Mouse (Mus musculus) hindbrain, postnatal 0 days (tissue): ENCODE results near the gene Hmgcl. TPM values are rescaled to one million over a fixed set of nuclear protein-coding genes. Genes with fewer than 3 reads are reported as not detected.
A peak's percentile ranks its signal among the peaks of the same experiment; 100 is the strongest.

Experiments
- ATAC-seq: fragments of 200-750 bp; cut with Nextera tagmentation; 2 replicates; pipeline ENCODE4 v1.8.0; 2017; ENCODE audit warnings: mild to moderate bottlenecking, moderate TSS enrichment, moderate library complexity
- DNase-seq: peaks from one replicate; pipeline ENCODE4 v3.0.0-alpha.2; 2015; ENCODE audit warnings: low spot score
- H3K27ac ChIP-seq: fragments of 300-500 bp; sonication (generic); 2 replicates; pipeline ENCODE4 v1.5.1; 2014; ENCODE audit warnings: mild to moderate bottlenecking
- H3K27me3 ChIP-seq: fragments of 300-500 bp; sonication (generic); 2 replicates; pipeline ENCODE4 v1.6.1; 2014; ENCODE audit warnings: low read length, mixed read lengths; ENCODE audit not compliant: insufficient read depth
- H3K36me3 ChIP-seq: fragments of 300-500 bp; sonication (generic); 2 replicates; pipeline ENCODE4 v1.6.1; 2014; ENCODE audit warnings: low read length, mixed read lengths; ENCODE audit not compliant: insufficient read depth
- H3K4me1 ChIP-seq: fragments of 300-500 bp; sonication (generic); 2 replicates; pipeline ENCODE4 v1.6.1; 2014; ENCODE audit warnings: antibody characterized with exemption, low read length, mixed read lengths; ENCODE audit not compliant: insufficient read depth
- H3K4me2 ChIP-seq: fragments of 300-500 bp; sonication (generic); 2 replicates; pipeline ENCODE4 v1.6.1; 2014; ENCODE audit warnings: low read depth, mild to moderate bottlenecking, low read length, moderate library complexity, mixed read lengths
- H3K4me3 ChIP-seq: fragments of 300-500 bp; sonication (generic); 2 replicates; pipeline ENCODE4 v1.5.1; 2014; ENCODE audit warnings: low read length
- H3K9ac ChIP-seq: fragments of 300-500 bp; sonication (generic); replicated peaks from 2 replicates; pipeline ENCODE4 v1.6.1; 2014; ENCODE audit warnings: mild to moderate bottlenecking, low read length, moderate library complexity, mixed read lengths
- H3K9me3 ChIP-seq: fragments of 300-500 bp; sonication (generic); 2 replicates; pipeline ENCODE4 v1.6.1; 2016; ENCODE audit warnings: low read length, mixed read lengths
- CTCF ChIP-seq: IDR thresholded peaks from 2 replicates; pipeline ENCODE4 v1.5.1; 2016; ENCODE audit warnings: antibody characterized with exemption, control low read depth, low read depth
- WGBS: fragments of 180-500 bp; shearing (Covaris S2); extraction: QIAGEN DNeasy Blood & Tissue Kit; methylation state at CpG from one replicate; pipeline ENCODE4 v1.1.7; 2014; 5-methylcytosine and 5-hydroxymethylcytosine counted together
- polyA plus RNA-seq: library from polyadenylated mRNA; unstranded; fragments of >200 nt; fragmentation: Nextera tagmentation; extraction: Ambion mirVana; gene quantifications from 2 replicates; pipeline ENCODE4 v1.2.1, GENCODE M21; 2015
- total RNA-seq: library from RNA; depleted of rRNA; stranded (reverse); fragments of >200 nt; gene quantifications from 2 replicates; pipeline ENCODE4 v1.2.3, GENCODE M21; 2014

Hmgcl gene
- total and polyA plus RNA-seq, 2 experiments from 2014 or later, result 38.6 to 55.0 TPM

DNA sequence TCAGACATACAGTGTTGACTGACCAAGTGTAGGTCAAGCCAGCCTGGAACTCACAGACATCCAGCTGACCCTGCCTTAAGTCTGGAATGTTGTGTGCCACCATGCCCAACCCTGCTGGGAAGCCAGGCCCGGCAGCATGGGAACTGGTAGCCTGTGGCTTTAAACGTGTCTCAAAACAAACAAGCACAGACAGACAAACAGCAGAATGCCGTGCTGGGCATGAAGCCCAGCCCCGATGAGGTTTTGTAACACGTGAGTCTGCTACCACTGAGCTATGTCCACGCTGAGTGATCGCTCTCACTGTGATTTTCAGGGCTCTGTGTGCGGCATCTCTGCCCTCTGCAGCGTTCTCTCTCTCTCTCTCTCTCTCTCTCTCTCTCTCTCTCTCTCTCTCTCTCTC is 9.6 kb downstream of the Hmgcl start:
- Histone ChIP-seq H3K9me3 (no peaks in the 10 kb centered on the region), H3K27ac (no peak overlapping the region), H3K36me3 (peaks cover 36% of the 10 kb centered on the region), H3K27me3 (no peaks in the 10 kb centered on the region), H3K9ac (no peak overlapping the region), H3K4me1 (no peaks in the 10 kb centered on the region), H3K4me3 (no peak overlapping the region), H3K4me2 (no peak overlapping the region)
- 86% methylated on average over 9 of the region's 9 CpGs for WGBS
- no peak for TF ChIP-seq CTCF
- DNase-seq (no peak), ATAC-seq (no peak)

DNA sequence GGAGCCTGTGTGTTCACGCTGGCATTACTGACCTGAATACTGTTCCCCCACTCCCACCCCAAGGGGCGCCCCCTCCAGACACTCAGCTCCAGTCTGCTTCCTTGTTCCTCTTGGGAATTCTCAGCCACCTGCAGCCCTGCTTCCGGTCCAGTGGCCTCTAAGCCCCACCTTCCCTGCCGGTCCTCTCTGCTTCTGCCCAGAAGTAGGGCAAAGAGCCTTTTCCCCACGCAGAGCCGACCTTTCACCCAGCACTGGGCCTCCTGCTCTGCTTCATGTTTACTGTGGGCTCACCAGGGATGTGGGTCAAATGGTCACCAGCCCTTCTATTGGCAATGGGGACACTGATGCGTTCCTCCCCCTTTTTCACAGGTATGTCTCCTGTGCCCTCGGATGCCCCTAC is 12.1 kb downstream of the Hmgcl start:
- DNase-seq, result no peak
- peaks cover 49% of the 10 kb centered on the region for H3K36me3 ChIP-seq
- H3K9me3 ChIP-seq, result no peaks in the 10 kb centered on the region
- no peak overlapping the region for H3K4me3 ChIP-seq
- no peak overlapping the region for H3K4me2 ChIP-seq
- no peak for TF ChIP-seq CTCF
- ATAC-seq, result no peak
- H3K27me3 ChIP-seq, result no peaks in the 10 kb centered on the region
- H3K9ac ChIP-seq, result no peak overlapping the region
- WGBS, result 57% methylated on average over 8 of the region's 8 CpGs
- no peak overlapping the region for H3K27ac ChIP-seq
- H3K4me1 ChIP-seq, result no peaks in the 10 kb centered on the region

DNA sequence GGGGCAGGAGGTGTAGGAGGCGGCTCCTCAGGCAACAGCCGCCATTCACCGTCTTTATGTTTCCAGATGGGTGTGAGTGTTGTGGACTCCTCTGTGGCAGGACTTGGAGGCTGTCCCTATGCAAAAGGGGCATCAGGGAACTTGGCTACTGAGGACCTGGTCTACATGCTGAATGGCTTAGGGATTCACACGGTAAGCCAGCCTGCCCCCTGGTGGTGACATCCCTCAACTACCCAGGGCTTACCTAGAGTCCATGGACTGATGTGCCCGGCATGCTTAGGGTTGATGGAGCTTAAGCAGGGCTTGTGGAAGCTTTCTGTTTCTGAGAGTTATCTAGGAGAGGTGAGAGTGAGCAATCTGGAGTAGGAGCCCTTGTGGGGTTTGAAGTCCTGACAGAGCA is 14.5 kb downstream of the Hmgcl start:
- no peak for ATAC-seq

DNA sequence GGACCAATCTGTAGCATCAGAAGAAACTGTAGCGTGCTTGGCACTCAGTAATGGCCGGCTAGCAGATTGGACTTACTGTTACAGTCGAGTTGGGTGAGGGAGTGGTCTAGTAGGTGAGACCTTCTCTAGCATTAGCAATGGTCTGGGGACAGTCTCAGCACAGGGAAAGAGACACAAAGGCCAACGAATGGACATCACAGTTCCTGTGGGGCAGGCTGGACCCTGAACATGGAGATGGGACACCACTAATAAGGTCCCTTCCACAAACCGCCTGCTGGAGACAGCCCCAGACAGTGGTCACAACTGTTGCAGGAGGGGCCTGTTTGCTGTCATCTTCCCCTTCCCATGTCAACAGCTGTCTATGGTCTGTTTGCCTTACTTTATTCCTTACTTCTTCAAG is 15.5 kb downstream of the Hmgcl start:
- no peaks in the 10 kb centered on the region for H3K27me3 ChIP-seq
- DNase-seq (no peak), ATAC-seq (no peak)

More for the DNA sequence above, 14.5 kb downstream of the Hmgcl start:
- H3K4me3 ChIP-seq, result no peak overlapping the region
- peak; percentile 84 for DNase-seq
- no peak overlapping the region for H3K27ac ChIP-seq
- peaks cover 41% of the 10 kb centered on the region for H3K36me3 ChIP-seq
- no peak overlapping the region for H3K4me2 ChIP-seq
- H3K9me3 ChIP-seq, result no peaks in the 10 kb centered on the region
- no peaks in the 10 kb centered on the region for H3K27me3 ChIP-seq
- TF ChIP-seq CTCF, result peak; percentile 92
- peaks cover 6% of the 10 kb centered on the region for H3K4me1 ChIP-seq
- H3K9ac ChIP-seq, result no peak overlapping the region
- WGBS, result 17% methylated on average over 5 of the region's 5 CpGs

DNA sequence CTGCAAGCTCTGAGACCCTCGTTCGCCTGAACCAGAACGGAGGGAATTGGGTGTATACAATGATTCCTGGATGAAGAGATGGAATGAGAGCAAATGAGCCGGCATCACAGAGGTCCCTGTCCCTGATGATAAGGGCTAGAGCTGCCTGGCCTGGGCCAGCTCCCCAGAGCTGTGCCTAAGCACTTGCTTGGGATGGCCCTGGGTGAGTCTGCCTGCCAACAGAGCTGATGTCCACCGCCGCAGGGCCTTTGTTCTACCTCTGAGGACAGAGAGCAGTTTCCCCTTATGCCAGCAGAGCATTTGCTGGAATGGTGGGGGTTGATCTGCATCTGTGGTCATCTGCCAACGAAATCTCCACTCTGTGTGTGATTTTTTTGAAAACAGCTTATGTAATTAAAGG is 15.9 kb downstream of the Hmgcl start:
- no peak overlapping the region for H3K9ac ChIP-seq
- H3K4me3 ChIP-seq, result no peak overlapping the region
- no peaks in the 10 kb centered on the region for H3K27me3 ChIP-seq
- 0 out of 2 replicates have a peak overlapping the region, but pooled peaks have one; percentile 93 for H3K27ac ChIP-seq
- H3K9me3 ChIP-seq, result no peaks in the 10 kb centered on the region
- no peak for ATAC-seq
- no peak for TF ChIP-seq CTCF
- H3K4me2 ChIP-seq, result no peak overlapping the region
- DNase-seq, result no peak
- 87% methylated on average over 7 of the region's 7 CpGs for WGBS
- H3K4me1 ChIP-seq, result peaks cover 6% of the 10 kb centered on the region
- peaks cover 50% of the 10 kb centered on the region for H3K36me3 ChIP-seq

More for the DNA sequence above, 15.5 kb downstream of the Hmgcl start:
- no peak for TF ChIP-seq CTCF
- Histone ChIP-seq H3K4me2 (no peak overlapping the region), H3K9me3 (no peaks in the 10 kb centered on the region), H3K9ac (no peak overlapping the region), H3K36me3 (peaks cover 47% of the 10 kb centered on the region), H3K27ac (no peak overlapping the region), H3K4me1 (peaks cover 6% of the 10 kb centered on the region), H3K4me3 (no peak overlapping the region)
- WGBS, result 93% methylated on average over 5 of the region's 5 CpGs

DNA sequence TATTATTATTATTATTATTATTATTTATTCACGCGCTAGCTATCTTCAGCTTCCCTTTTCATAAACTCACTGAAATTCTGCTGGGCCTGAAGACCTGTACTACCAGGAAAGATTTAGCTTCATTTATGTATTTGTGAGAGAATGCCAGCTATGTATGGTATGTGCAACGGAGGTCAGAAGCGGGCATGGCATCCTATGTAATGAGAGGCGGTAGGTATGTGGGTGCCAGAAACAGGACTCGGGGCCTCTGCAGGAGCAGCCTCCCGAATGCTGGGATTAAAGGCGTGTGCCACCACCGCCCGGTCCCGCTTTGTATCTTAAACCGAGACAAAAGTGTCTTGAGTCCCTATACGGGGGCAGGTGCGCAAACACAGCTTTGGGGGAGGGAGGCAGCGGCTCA is 16.7 kb downstream of the Hmgcl start:
- H3K4me1 ChIP-seq, result peaks cover 6% of the 10 kb centered on the region
- no peak for TF ChIP-seq CTCF
- H3K4me2 ChIP-seq, result peak overlapping the region; percentile 76
- no peaks in the 10 kb centered on the region for H3K9me3 ChIP-seq
- 6% methylated on average over 15 of the region's 15 CpGs for WGBS
- ATAC-seq (peak; percentile 2; the same call in 1 of the 2 replicates), DNase-seq (peak; percentile 2)
- H3K27ac ChIP-seq, result peak overlapping the region; percentile 93
- peak overlapping the region; percentile 79 for H3K4me3 ChIP-seq
- peaks cover 51% of the 10 kb centered on the region for H3K36me3 ChIP-seq
- H3K9ac ChIP-seq, result peak overlapping the region; percentile 87
- no peaks in the 10 kb centered on the region for H3K27me3 ChIP-seq

DNA sequence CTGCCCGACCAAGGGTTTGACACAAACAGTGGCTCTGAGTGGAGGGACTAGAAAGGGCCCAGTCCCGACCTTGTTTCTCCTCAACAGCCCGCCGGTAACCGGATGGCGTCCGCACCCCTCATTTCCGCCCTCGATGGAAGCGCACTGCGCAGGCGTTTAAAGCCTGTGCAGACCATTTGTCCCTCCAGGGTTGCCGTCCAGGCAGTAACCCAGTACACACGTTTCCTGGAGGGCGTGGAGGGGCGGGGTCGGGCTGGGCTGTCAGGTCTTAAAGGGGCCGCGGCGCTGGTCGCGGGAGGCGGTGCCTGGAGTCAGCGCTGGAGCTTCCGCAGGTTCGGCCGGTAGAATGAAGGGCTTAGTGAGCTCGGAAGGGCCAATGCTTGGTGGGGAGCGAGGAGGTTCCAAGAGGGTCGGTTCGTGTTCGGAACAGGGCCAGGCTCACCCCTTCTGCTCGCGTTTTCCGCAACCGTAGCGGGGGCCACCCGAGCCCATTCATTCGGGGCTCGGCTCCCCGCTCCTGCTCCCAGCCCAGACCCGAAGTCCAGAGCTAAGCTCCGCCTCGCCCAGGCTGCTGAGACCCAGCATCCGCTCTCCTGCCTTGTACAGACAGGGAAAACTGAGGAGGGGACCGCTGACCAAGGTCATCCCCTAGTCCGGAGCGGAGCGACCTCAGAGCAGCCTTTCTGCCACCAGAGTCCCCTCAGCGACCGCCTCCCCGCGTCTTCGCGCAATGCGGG is 17.4 kb downstream of the Hmgcl start, which contains the start of gene Gale:
TSS of gene Gale (plus strand) at position 271 of the 737 bp plus-strand sequence.
- no peak for TF ChIP-seq CTCF
- H3K27me3 ChIP-seq, result no peaks in the 10 kb centered on the region
- no peaks in the 10 kb centered on the region for H3K9me3 ChIP-seq
- H3K4me1 ChIP-seq, result peaks cover 6% of the 10 kb centered on the region
- peak within 1 kb of the TSS; percentile 87 for H3K9ac ChIP-seq
- peak within 1 kb of the TSS; percentile 93 for H3K27ac ChIP-seq
- peak within 1 kb of the TSS; percentile 79 for H3K4me3 ChIP-seq
- H3K36me3 ChIP-seq, result peaks cover 52% of the 10 kb centered on the region
- under 1% methylated on average over 56 of the region's 56 CpGs for WGBS
- DNase-seq (peak; percentile 98), ATAC-seq (peak; percentile 93)
- peak within 1 kb of the TSS; percentile 76 for H3K4me2 ChIP-seq
